Comparison of ENCODE assay signal across 9 mouse cellular contexts in genomic region chr8:84009876-84010275, GRCm38 (mm10). TPM values are rescaled to one million over a fixed set of nuclear protein-coding genes. Genes with fewer than 3 reads are reported as not detected.
DNase-seq lines count a peak whose midpoint lies in the region; ATAC-seq and TF ChIP-seq lines count a peak whose summit lies in the region.
"Had no signal": no experiment of that assay in that cellular context is flagged by ENCODE, and none has a peak within 500 bp of the region (broad histone marks: within the 10 kb centered on the region; RNA-seq: fewer than 3 reads in every experiment).

No protein-coding gene starts in this region.

- no peak overlapping the region for H3K27ac ChIP-seq in CH12.LX (ENCODE audit: insufficient read depth, low read depth)
- no peak overlapping the region for H3K27ac ChIP-seq in forebrain, embryonic 11.5 days (ENCODE audit: low read depth, low read length)
- no peak overlapping the region for H3K27ac ChIP-seq in layer of hippocampus, adult 2 months

- no peak for TF ChIP-seq EP300 in CH12.LX (IDR thresholded peaks at IDR 0.05; ENCODE audit: low read length)

- H3K27me3 ChIP-seq in CH12.LX (replicated peaks): peaks cover 30% of the 10 kb centered on the region
- peaks cover 37% of the 10 kb centered on the region for H3K27me3 ChIP-seq in forebrain, embryonic 11.5 days (ENCODE audit: control insufficient read depth, insufficient read depth, low read length)

- peak; percentile 62 to 89 for TF ChIP-seq CTCF in CH12.LX (conservative IDR thresholded peaks at IDR 0.05 in 1 of 2, IDR thresholded peaks at IDR 0.05 in 1 of 2; ENCODE audit: low read depth in 2 of 2, low read length in 2 of 2)
- peak; percentile 97 for TF ChIP-seq CTCF in brain, embryonic 14.5 days (IDR thresholded peaks at IDR 0.05; ENCODE audit: borderline replicate concordance, extremely low read depth, insufficient read depth, insufficient read length)
- TF ChIP-seq CTCF in layer of hippocampus, adult 2 months (conservative IDR thresholded peaks at IDR 0.05): peak; percentile 99; the same call in 1 of the 2 replicates

- peak; percentile 60; the same call in 1 of the 2 replicates for ATAC-seq in forebrain, embryonic 11.5 days (replicated peaks; ENCODE audit: low FRiP score)

- H3K4me3 ChIP-seq in CH12.LX (replicated peaks in 1 of 3; ENCODE audit: low read depth in 2 of 3, low read length in 2 of 3, poor library complexity in 1 of 3): no peak overlapping the region
- no peak overlapping the region for H3K4me3 ChIP-seq in forebrain, embryonic 11.5 days (ENCODE audit: low read depth, low read length)
- no peak overlapping the region for H3K4me3 ChIP-seq in layer of hippocampus, adult 2 months
- H3K4me3 ChIP-seq: erythroblast, embryonic 14.5 days had no signal

- dilution Hi-C loops in CH12.LX (cut with MboI; ENCODE audit: extremely low pct_ligation_motif_present, extremely low pct_unique_long_range_greater_than_20kb, low sequenced_read_pairs): no loop called here

- peak; percentile 74 for TF ChIP-seq RAD21 in CH12.LX (IDR thresholded peaks at IDR 0.05; ENCODE audit: low read depth, low read length)

- H3K9ac ChIP-seq in CH12.LX (ENCODE audit: insufficient read depth, low read depth): no peak overlapping the region
- no peak overlapping the region for H3K9ac ChIP-seq in forebrain, embryonic 11.5 days (ENCODE audit: low read length)

- H3K9me3 ChIP-seq in CH12.LX (replicated peaks; ENCODE audit: low read length): peaks cover 5% of the 10 kb centered on the region
- no peaks in the 10 kb centered on the region for H3K9me3 ChIP-seq in forebrain, embryonic 11.5 days (ENCODE audit: control insufficient read depth, low read length)

- peak; percentile 62 for DNase-seq in CH12.LX (ENCODE audit: extremely low read depth)
- DNase-seq in brain, embryonic 14.5 days (ENCODE audit: low read depth): peak; percentile 86
- peak; percentile 93 for DNase-seq in forebrain, embryonic 11.5 days (ENCODE audit: low spot score)
- DNase-seq in heart, postnatal 10 days: peak; percentile 91 to 94
- DNase-seq in layer of hippocampus, adult 2 months (ENCODE audit: low spot score in 2 of 2): peak; percentile 75 to 86
- peak; percentile 93 for DNase-seq in lung, postnatal 10 days
- DNase-seq in retina, adult 2 months (ENCODE audit: low read depth, low spot score): peak; percentile 63
- DNase-seq in thymus, postnatal 36 days: peak; percentile 74 to 79

- no peaks in the 10 kb centered on the region for H3K36me3 ChIP-seq in CH12.LX (replicated peaks in 1 of 2; ENCODE audit: control insufficient read depth in 1 of 2, insufficient read depth in 1 of 2, low read length in 1 of 2)
- no peaks in the 10 kb centered on the region for H3K36me3 ChIP-seq in forebrain, embryonic 11.5 days (ENCODE audit: control insufficient read depth, insufficient read depth, low read length)

- no peak overlapping the region for H3K4me2 ChIP-seq in CH12.LX (ENCODE audit: insufficient read depth, low read depth, poor library complexity, severe bottlenecking)
- H3K4me2 ChIP-seq in forebrain, embryonic 11.5 days (ENCODE audit: low read depth, low read length, severe bottlenecking): no peak overlapping the region

- no peak for TF ChIP-seq POLR2A in CH12.LX (IDR thresholded peaks at IDR 0.05; ENCODE audit: low read depth, low read length)
- no peak for TF ChIP-seq POLR2A in brain, embryonic 14.5 days (IDR thresholded peaks at IDR 0.05; ENCODE audit: borderline replicate concordance, extremely low read depth, insufficient read depth, insufficient read length, poor library complexity, severe bottlenecking)

- intact Hi-C loops in heart, postnatal 10 days (cut with DNase I): loop anchor here (5.0 kb wide), 2 partner anchors 57 to 347 kb away; partner anchors contain the start of genes Gm10643 and Rfx1

- in situ Hi-C loops in CH12.LX (cut with MboI; ENCODE audit: low pct_ligation_motif_present, low pct_unique_long_range_greater_than_20kb, low sequenced_read_pairs): no loop called here

- H3K4me1 ChIP-seq in CH12.LX (ENCODE audit: control insufficient read depth in 1 of 2, insufficient read depth in 2 of 2): peaks cover 6 to 23% of the 10 kb centered on the region in 2 experiments; a peak in 3 of 4 replicates
- peaks cover 15% of the 10 kb centered on the region for H3K4me1 ChIP-seq in forebrain, embryonic 11.5 days (replicated peaks; ENCODE audit: control insufficient read depth, insufficient read depth, low read length)

- WGBS in forebrain, embryonic 11.5 days: 2% methylated on average over 11 of the region's 11 CpGs

- no peaks in the 10 kb centered on the region for H3K79me2 ChIP-seq in CH12.LX (replicated peaks; ENCODE audit: control insufficient read depth, extremely low read depth, insufficient read depth, poor library complexity, severe bottlenecking)

TF ChIP-seq in CH12.LX, 34 proteins besides CTCF, POLR2A, EP300 and RAD21:
- TF ChIP-seq CHD1 (IDR thresholded peaks at IDR 0.05; ENCODE audit: low read depth, low read length) (no peak), IRF4 (IDR thresholded peaks at IDR 0.05; ENCODE audit: low read depth, low read length) (peak; percentile 19; the same call in 1 of the 2 replicates), CHD2 (IDR thresholded peaks at IDR 0.05; ENCODE audit: low read length) (no peak), MAZ (IDR thresholded peaks at IDR 0.05; ENCODE audit: low read depth, low read length) (no peak), E2F4 (IDR thresholded peaks at IDR 0.05; ENCODE audit: insufficient replicate concordance, low read depth, low read length) (no peak), ZC3H11A (IDR thresholded peaks at IDR 0.05; ENCODE audit: low read depth, low read length) (no peak), ETS1 (conservative IDR thresholded peaks at IDR 0.05; ENCODE audit: low read depth, low read length) (no peak), NRF1 (IDR thresholded peaks at IDR 0.05; ENCODE audit: low read depth, low read length) (no peak), MEF2A (IDR thresholded peaks at IDR 0.05; ENCODE audit: borderline replicate concordance, low read depth, low read length) (no peak), JUN (IDR thresholded peaks at IDR 0.05; ENCODE audit: insufficient read depth, low read depth, low read length) (no peak), SMC3 (IDR thresholded peaks at IDR 0.05; ENCODE audit: low read depth, low read length) (peak; percentile 64), NELFE (IDR thresholded peaks at IDR 0.05; ENCODE audit: low read depth, low read length) (peak; percentile 28; the same call in 1 of the 2 replicates), KAT2A (IDR thresholded peaks at IDR 0.05; ENCODE audit: insufficient replicate concordance, low read length) (no peak), RCOR1 (conservative IDR thresholded peaks at IDR 0.05; ENCODE audit: low read depth, low read length) (no peak), UBTF (IDR thresholded peaks at IDR 0.05; ENCODE audit: low read depth, low read length) (no peak), POLR2AphosphoS2 (IDR thresholded peaks at IDR 0.05; ENCODE audit: low read depth, low read length) (no peak)

RNA-seq across cellular contexts. Expression of gene 2210011C24Rik, which starts 2.1 kb away (rescaled TPM):
- total RNA-seq in CH12.LX (2012; rRNA removed) (not detected in 2 replicates), CH12.LX (2014; rRNA removed) (not detected in 2 replicates)
- not detected in 2 replicates for polyA plus RNA-seq in CH12.LX (2012; ENCODE audit: insufficient read length, low read depth)
- 0.07 and 0.35 TPM in 2 replicates for polyA plus RNA-seq in brain, embryonic 14.5 days (2012; rRNA removed)
- 0.47 and 0.73 TPM in 2 replicates for polyA plus RNA-seq in forebrain, embryonic 11.5 days (2014; fragmentation: Nextera tagmentation; extraction: Ambion mirVana)
- total RNA-seq in heart, postnatal 10 days (2021): 1 to 10 TPM in 1 of 2 experiments, under 1 TPM in 1; 0.62 to 1.4 TPM
- 1 to 10 TPM in 1 of 2 experiments, not detected in 1; 1.1 TPM for total RNA-seq in layer of hippocampus, adult 2 months (2021)
- polyA plus RNA-seq: erythroblast, embryonic 14.5 days had no signal

RNA-seq across cellular contexts. Expression of gene 1700067K01Rik, which starts 8.6 kb away (rescaled TPM):
- total RNA-seq in CH12.LX (2012; rRNA removed): 0.38 and 0.80 TPM in 2 replicates
- not detected in 2 replicates for total RNA-seq in CH12.LX (2014; rRNA removed)
- 0.55 and 0.67 TPM in 2 replicates for polyA plus RNA-seq in CH12.LX (2012; ENCODE audit: insufficient read length, low read depth)
- polyA plus RNA-seq in brain, embryonic 14.5 days (2012; rRNA removed): 0.27 and 0.37 TPM in 2 replicates
- polyA plus RNA-seq in forebrain, embryonic 11.5 days (2014; fragmentation: Nextera tagmentation; extraction: Ambion mirVana): 0.87 and 0.90 TPM in 2 replicates
- not detected for total RNA-seq in heart, postnatal 10 days (2021)
- under 1 TPM; 0.66 to 0.82 TPM for total RNA-seq in layer of hippocampus, adult 2 months (2021)

RNA-seq across cellular contexts. Expression of gene Palm3, which starts 11.4 kb away (rescaled TPM):
- total RNA-seq in CH12.LX (2012; rRNA removed) (0.13 TPM in 2 replicates), CH12.LX (2014; rRNA removed) (0.12 and 0.16 TPM in 2 replicates)
- polyA plus RNA-seq in CH12.LX (2012; ENCODE audit: insufficient read length, low read depth): 0.44 and 0.77 TPM in 2 replicates
- polyA plus RNA-seq in brain, embryonic 14.5 days (2012; rRNA removed): 1.3 and 3.7 TPM in 2 replicates
- polyA plus RNA-seq in forebrain, embryonic 11.5 days (2014; fragmentation: Nextera tagmentation; extraction: Ambion mirVana): 2.5 and 4.4 TPM in 2 replicates
- under 1 TPM; 0.19 to 0.20 TPM for total RNA-seq in heart, postnatal 10 days (2021)
- total RNA-seq in layer of hippocampus, adult 2 months (2021): 1 to 10 TPM; 2.8 TPM
- polyA plus RNA-seq: erythroblast, embryonic 14.5 days had no signal

RNA-seq across cellular contexts. Expression of gene Samd1, which starts 12.4 kb away (rescaled TPM):
- total RNA-seq in CH12.LX (2012; rRNA removed): 54.5 and 62.6 TPM in 2 replicates
- total RNA-seq in CH12.LX (2014; rRNA removed): 37.4 and 42.3 TPM in 2 replicates
- polyA plus RNA-seq in CH12.LX (2012; ENCODE audit: insufficient read length, low read depth): 38.9 and 42.1 TPM in 2 replicates
- polyA plus RNA-seq in brain, embryonic 14.5 days (2012; rRNA removed): 87.5 and 93.8 TPM in 2 replicates
- 12.3 and 16.8 TPM in 2 replicates for polyA plus RNA-seq in forebrain, embryonic 11.5 days (2014; fragmentation: Nextera tagmentation; extraction: Ambion mirVana)
- total RNA-seq in heart, postnatal 10 days (2021): 10 to 100 TPM; 30.6 to 39.0 TPM
- 10 to 100 TPM; 40.7 to 41.2 TPM for total RNA-seq in layer of hippocampus, adult 2 months (2021)

RNA-seq across cellular contexts. Expression of gene Il27ra, which starts 32.5 kb away (rescaled TPM):
- total RNA-seq in CH12.LX (2012; rRNA removed) (0.97 and 1.4 TPM in 2 replicates), CH12.LX (2014; rRNA removed) (2.1 and 2.3 TPM in 2 replicates)
- polyA plus RNA-seq in CH12.LX (2012; ENCODE audit: insufficient read length, low read depth): 2.4 and 3.0 TPM in 2 replicates
- 0.48 and 0.50 TPM in 2 replicates for polyA plus RNA-seq in brain, embryonic 14.5 days (2012; rRNA removed)
- 0.19 and 0.24 TPM in 2 replicates for polyA plus RNA-seq in forebrain, embryonic 11.5 days (2014; fragmentation: Nextera tagmentation; extraction: Ambion mirVana)
- 1 to 10 TPM; 5.9 to 6.0 TPM for total RNA-seq in heart, postnatal 10 days (2021)
- total RNA-seq in layer of hippocampus, adult 2 months (2021): 1 to 10 TPM; 2.0 TPM
